Mouse (Mus musculus) Patski (cell line): Measurements from ENCODE around the gene Abr. TPM values are rescaled to one million over a fixed set of nuclear protein-coding genes. Genes with fewer than 3 reads are reported as not detected.

Source experiments
- ATAC-seq: fragments of 100-300 bp; one replicate; pipeline ENCODE4 v1.8.0; 2021
- CTCF ChIA-PET: fragments of 350-600 bp; sonication (Branson Sonifier 250); formaldehyde crosslinking; loops from one replicate; lab custom pipeline; 2022; ENCODE audit warnings: inconsistent platforms; lab: Charles Lee
- POLR2A ChIA-PET: fragments of 350-600 bp; sonication (Branson Sonifier 250); formaldehyde crosslinking; loops from one replicate; lab custom pipeline; 2022; ENCODE audit warnings: antibody characterized with exemption, inconsistent platforms; lab: Charles Lee
- DNase-seq: peaks from one replicate; pipeline ENCODE4 v3.0.0-alpha.2; 2011; ENCODE audit warnings: low read depth, low spot score
- H3K27me3 ChIP-seq: fragments of 371-371 bp; one replicate; pipeline ENCODE4 v1.5.1; 2021
- CTCF ChIP-seq: fragments of 100-300 bp; IDR thresholded peaks from one replicate; pipeline ENCODE4 v1.5.1; 2021
- in situ Hi-C: fragments of 300-500 bp; cut with MboI; formaldehyde crosslinking; loops from 3 replicates; pipeline ENCODE4 v1.11.1; 2018; ENCODE audit warnings: low pct_unique_long_range_greater_than_20kb, mixed read lengths
- polyA plus RNA-seq: library from polyadenylated mRNA; unstranded; gene quantifications from one replicate; pipeline ENCODE4 v1.2.3, GENCODE M21; 2021

Gene Abr
- polyA plus RNA-seq, 1 experiment from 2014 or later: 136 TPM

DNA sequence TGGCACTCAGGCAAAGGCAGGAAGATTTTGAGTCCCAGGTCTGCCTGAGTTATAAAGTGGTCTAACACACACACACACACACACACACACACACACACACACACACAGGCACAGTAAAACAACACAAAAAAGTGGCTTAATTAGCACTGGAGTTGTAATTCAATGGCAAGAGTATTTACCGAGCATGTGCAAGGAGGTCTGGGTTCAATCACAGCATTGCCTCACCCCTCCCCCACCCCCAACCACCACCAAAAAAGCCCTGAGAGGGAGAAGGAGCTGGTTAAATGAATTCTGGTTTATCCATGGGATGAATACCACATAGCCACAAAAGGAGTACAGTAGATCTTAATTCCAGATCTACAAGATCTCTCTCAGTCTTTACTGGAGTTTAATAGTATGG is 122.1 kb downstream of the Abr start:
- ATAC-seq: no peak
- CTCF ChIA-PET: interaction anchor here (0.6 to 1.4 kb wide), 2 partner anchors 45 to 168 kb away, joined by 3 to 4 read pairs; no protein-coding TSS in a partner anchor
- no peak for TF ChIP-seq CTCF
- POLR2A ChIA-PET: no interaction called here
- in situ Hi-C loops: loop anchor here (5.0 to 25.0 kb wide), 2 partner anchors 43 to 262 kb away; partner anchors contain the start of gene Gosr1
- no peaks in the 10 kb centered on the region for H3K27me3 ChIP-seq
- no peak for DNase-seq

DNA sequence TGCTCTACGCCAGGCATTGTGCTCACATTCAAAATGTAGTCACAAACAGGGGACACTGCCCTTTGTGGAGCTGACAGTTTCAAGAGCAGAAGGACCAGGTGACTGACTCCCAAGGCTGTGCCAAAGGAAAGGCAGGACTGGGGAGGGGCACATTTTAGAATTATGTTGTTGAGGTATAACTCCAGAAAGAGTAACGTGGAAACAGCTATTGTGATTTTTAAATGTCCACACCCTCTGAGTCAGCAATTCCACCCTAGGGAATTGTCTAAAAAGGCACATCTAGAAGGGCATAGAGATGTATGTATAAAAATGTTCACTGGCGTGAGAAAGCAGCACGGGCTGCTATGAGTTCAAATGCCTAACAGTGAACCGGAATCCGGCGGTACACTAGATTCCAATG is 122.5 kb downstream of the Abr start:
- in situ Hi-C loops: loop anchor here (5.0 kb wide), 1 partner anchor 42 kb away; no protein-coding TSS in a partner anchor
- TF ChIP-seq CTCF: no peak
- H3K27me3 ChIP-seq: no peaks in the 10 kb centered on the region
- ATAC-seq: no peak
- no peak for DNase-seq
- ChIA-PET POLR2A (no interaction called here), CTCF (interaction anchor here (1.4 kb wide), 1 partner anchor 45 kb away, joined by 4 read pairs; no protein-coding TSS in a partner anchor)

DNA sequence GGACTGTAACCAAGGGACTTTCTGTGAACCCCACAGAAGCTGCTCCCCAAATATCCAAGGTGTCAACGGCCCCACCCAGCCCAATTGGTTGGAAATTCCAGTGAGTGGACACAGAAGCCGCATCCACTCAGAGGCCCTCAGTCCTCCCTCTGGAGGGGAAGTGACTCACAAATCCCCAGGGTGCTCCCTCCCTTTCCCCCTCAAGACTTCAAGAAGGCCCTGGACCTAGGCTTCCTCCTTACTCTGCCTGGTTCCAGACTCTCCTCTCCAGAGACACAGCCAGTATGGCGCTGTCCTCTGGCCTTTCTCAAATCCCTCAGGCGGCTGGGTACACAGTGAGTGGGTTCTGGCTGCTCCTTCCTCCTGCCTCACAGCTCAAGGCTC is 124.4 kb downstream of the Abr start:
- TF ChIP-seq CTCF: no peak
- no peaks in the 10 kb centered on the region for H3K27me3 ChIP-seq
- CTCF ChIA-PET: interaction anchor here (1.2 to 4.6 kb wide), 2 partner anchors 18 to 41 kb away, joined by 3 to 58 read pairs; no protein-coding TSS in a partner anchor
- DNase-seq: no peak
- POLR2A ChIA-PET: no interaction called here
- no peak for ATAC-seq
- in situ Hi-C loops: loop anchor here (5.0 kb wide), 1 partner anchor 40 kb away; no protein-coding TSS in a partner anchor

DNA sequence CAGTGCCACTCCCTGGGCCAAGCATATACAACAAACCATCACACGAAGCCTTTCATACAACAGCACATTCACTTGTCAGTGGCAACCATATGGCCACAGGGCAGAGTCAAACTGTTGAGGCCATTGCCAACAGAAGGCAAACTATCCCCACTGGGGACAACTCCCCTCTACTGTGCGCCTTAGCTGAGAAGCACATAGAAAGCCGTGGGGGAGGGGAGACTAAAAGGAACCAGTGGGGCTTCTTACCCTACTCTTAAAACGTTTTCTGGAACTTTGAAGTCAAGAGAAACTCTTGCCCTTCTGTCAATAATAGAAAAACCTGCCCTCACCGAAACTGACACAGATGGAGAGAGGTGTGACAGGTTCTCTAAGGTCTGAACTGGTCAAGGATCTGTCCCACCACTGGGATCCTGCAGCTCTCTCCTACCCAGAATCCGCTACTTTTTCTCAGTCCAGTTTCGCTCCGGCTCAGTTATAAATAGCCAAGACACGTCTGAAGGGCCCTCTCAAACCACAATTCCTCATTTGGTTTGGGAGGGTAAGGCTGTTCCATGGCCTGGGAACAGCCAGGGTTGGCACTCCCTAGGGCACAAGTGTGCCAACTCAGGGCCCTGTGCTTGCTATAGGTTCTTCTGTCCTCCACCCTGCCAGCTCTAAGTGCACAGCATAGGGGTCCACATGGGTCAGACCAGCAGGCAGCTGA is 124.9 kb downstream of the Abr start:
- ATAC-seq: no peak
- in situ Hi-C loops: loop anchor here (5.0 kb wide), 1 partner anchor 40 kb away; no protein-coding TSS in a partner anchor
- no peaks in the 10 kb centered on the region for H3K27me3 ChIP-seq
- POLR2A ChIA-PET: interaction anchor here (1.6 kb wide), 1 partner anchor 41 kb away, joined by 4 read pairs; no protein-coding TSS in a partner anchor
- CTCF ChIA-PET: interaction anchor here (0.9 to 4.6 kb wide), 5 partner anchors 17 to 68 kb away, joined by 3 to 58 read pairs (median 4); no protein-coding TSS in a partner anchor
- no peak for DNase-seq
- TF ChIP-seq CTCF: no peak

DNA sequence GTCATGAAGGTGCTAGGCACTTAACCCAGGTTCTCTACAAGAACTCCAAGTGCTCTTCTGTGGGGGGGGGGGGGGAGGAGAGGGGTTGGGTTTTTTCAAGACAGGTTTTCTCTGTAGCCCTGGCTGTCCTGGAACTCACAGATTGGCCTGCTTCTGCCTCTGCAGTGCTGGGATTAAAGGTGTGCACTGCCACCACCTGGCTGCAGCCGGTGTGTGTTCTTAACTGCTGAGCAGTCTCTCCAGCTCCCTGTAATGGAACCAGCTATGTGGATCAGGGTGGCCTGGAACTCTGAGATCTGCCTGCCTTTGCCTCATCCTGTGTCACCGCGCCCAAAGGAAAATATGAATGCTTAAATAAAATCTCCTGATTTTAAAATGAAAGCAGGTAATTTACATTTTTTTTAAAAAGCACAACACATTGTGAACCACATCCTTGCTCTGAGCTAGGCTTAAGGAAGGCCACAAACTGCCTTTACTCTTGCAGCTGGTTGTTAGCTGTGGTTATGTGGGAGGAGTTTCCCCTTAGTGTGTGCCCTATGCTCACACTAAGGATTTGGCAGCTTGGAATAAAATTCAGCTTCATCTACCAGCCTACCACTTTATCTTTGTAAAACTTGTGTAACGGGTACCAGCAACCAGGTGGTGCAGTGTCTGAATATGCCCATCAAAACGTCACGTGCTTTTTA is 125.9 kb downstream of the Abr start:
- no peak for TF ChIP-seq CTCF
- DNase-seq (no peak), ATAC-seq (no peak)
- in situ Hi-C loops: loop anchor here (5.0 kb wide), 1 partner anchor 39 kb away; no protein-coding TSS in a partner anchor
- ChIA-PET POLR2A (interaction anchor here (1.5 to 1.6 kb wide), 2 partner anchors 27 to 40 kb away, joined by 3 to 4 read pairs; no protein-coding TSS in a partner anchor), CTCF (interaction anchor here (0.7 to 4.6 kb wide), 9 partner anchors 9 to 83 kb away, joined by 3 to 58 read pairs (median 4); no protein-coding TSS in a partner anchor)
- H3K27me3 ChIP-seq: no peaks in the 10 kb centered on the region

DNA sequence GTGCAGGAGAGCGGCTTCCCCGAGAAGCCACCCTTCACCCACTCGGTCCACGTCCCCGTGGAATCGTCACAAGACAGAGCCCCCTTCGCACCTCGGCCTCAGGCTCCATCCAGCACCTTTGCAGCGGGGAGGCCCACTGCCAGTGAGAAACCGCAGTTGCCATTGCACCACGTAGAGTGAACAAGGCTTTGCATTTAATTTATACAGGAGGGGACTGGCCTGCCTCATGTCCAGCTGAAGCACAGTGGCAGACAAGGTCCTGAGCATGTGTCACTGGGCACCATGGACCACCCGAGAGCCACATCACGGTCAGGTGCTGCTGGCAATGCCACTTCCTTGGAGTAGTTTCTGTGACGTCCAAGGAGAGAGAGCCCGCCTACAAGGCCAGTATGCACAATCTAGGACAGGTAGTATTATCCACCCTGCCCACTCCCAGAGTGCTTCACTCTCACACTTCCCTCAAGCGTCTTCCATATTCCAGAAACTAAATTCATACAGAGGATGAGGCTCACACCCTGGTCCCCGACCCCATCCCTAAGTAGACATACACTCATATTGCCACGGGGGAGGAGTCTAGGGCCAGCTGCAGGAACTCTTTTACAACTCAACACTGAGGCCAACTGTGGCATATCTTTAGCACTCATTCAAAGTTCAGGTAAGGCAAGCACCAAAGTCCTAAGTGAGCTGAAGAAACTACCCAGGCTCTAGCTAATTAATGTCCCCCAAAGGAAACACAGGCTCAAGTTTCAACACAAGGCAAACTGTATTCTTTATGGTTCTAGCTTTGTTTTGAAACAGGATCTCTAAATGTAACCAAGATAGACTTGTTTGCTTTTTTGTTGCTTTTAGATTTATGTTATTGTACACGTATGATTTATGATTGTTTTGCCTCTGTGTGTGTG is 126.7 kb downstream of the Abr start:
- CTCF ChIA-PET: interaction anchor here (1.1 to 4.6 kb wide), 5 partner anchors 14 to 82 kb away, joined by 3 to 58 read pairs (median 4); no protein-coding TSS in a partner anchor
- no peak for TF ChIP-seq CTCF
- POLR2A ChIA-PET: interaction anchor here (0.7 to 1.5 kb wide), 3 partner anchors 26 to 159 kb away, joined by 3 read pairs; no protein-coding TSS in a partner anchor
- ATAC-seq (peak; percentile 6), DNase-seq (no peak)
- H3K27me3 ChIP-seq: no peaks in the 10 kb centered on the region
- in situ Hi-C loops: loop anchor here (5.0 kb wide), 1 partner anchor 38 kb away; no protein-coding TSS in a partner anchor

DNA sequence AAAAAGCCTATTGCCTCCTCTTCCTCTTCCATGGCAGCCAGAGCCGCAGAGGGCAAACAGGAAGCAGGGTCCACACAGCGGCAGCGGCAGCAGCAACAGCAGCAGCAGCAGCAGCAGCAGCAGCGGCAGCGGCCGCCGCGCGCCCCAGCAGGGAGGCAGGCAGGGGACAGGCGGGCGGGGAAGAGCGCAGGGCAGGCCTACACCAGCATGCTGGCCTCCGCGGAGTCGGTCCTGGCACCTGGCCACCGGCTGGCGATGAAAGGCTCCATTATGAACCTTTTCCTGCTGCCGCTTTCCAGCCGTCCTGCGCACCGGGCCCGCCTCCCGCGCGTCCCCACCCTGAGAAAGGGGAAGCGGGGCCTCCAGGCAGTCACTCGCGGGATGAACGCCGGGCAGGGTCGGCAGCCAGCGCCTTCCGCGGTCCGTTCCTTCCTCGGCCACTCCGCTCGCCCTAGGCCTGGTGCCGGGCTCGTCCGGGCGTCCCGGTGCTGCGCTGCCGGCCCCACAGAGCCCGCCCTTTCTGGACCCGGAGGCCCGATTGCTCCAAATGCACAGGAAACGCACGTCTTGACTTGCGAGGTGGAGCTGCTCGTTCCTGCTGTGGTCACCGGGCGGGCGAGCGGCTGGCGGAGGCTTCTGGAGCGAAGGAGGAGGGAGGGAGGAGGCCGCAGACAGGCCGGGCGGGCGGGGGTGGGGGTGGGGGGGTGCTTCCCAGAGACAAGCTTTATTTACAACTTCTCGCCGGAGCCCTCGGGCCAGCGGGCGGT is 127.6 kb downstream of the Abr start:
- in situ Hi-C loops: loop anchor here (5.0 kb wide), 1 partner anchor 37 kb away; no protein-coding TSS in a partner anchor
- TF ChIP-seq CTCF: no peak
- DNase-seq (no peak), ATAC-seq (peak; percentile 57)
- no peaks in the 10 kb centered on the region for H3K27me3 ChIP-seq
- ChIA-PET CTCF (interaction anchor here (0.9 to 4.6 kb wide), 6 partner anchors 10 to 48 kb away, joined by 3 to 58 read pairs (median 4); no protein-coding TSS in a partner anchor), POLR2A (interaction anchor here (1.1 to 1.5 kb wide), 3 partner anchors 17 to 39 kb away, joined by 3 read pairs; no protein-coding TSS in a partner anchor)

DNA sequence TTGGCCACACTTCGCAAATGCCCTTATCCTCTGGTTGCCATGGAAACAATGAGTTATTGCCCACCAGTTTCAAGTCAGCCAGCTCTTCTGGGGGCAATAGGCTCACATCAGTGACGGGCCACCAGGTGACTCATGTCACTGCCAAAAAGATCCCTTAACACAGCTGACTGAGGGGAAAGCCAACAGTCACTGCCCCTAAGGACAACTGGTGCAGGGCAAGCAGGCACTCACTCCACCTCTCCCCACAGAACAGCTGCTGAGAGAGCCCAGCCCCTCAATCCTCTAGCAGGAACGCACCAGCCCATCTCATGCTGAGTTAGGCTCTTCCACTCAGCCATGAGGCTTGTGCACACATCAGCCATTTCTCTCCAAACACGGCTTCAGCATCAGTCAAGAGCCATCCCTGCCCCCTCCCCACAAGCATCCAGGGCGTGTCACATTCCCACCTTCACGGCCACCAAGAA is 128.3 kb downstream of the Abr start:
- ATAC-seq (no peak), DNase-seq (no peak)
- H3K27me3 ChIP-seq: no peaks in the 10 kb centered on the region
- CTCF ChIA-PET: interaction anchor here (0.9 to 1.6 kb wide), 7 partner anchors 9 to 47 kb away, joined by 3 to 4 read pairs (median 3); no protein-coding TSS in a partner anchor
- POLR2A ChIA-PET: interaction anchor here (1.1 kb wide), 1 partner anchor 16 kb away, joined by 3 read pairs; no protein-coding TSS in a partner anchor
- in situ Hi-C loops: no loop called here
- no peak for TF ChIP-seq CTCF
